Mouse (Mus musculus) heart, postnatal 10 days (tissue): Measurements from ENCODE around the gene Wdr46. TPM values are rescaled to one million over a fixed set of nuclear protein-coding genes. Genes with fewer than 3 reads are reported as not detected.
"Not testable (repeated sequence)": the region's sequence is repeated elsewhere in the genome, so short reads cannot be mapped to it uniquely, and the experiment has no call there.

ENCODE experiments used
- DNase-seq, 2 experiments: peaks; one replicate each; pipeline ENCODE4 v3.0.0; 2021
- intact Hi-C: fragments of 180-260 bp; cut with DNase I; formaldehyde crosslinking; loops from one replicate; pipeline ENCODE4 v1.15.1; 2025
- total RNA-seq, 2 experiments: library from RNA; stranded (reverse); gene quantifications; 2 replicates each; pipeline ENCODE4 v1.2.3; 2021

Wdr46 gene
- total RNA-seq, 2 experiments from 2014 or later = 12.4 to 12.6 TPM

DNA sequence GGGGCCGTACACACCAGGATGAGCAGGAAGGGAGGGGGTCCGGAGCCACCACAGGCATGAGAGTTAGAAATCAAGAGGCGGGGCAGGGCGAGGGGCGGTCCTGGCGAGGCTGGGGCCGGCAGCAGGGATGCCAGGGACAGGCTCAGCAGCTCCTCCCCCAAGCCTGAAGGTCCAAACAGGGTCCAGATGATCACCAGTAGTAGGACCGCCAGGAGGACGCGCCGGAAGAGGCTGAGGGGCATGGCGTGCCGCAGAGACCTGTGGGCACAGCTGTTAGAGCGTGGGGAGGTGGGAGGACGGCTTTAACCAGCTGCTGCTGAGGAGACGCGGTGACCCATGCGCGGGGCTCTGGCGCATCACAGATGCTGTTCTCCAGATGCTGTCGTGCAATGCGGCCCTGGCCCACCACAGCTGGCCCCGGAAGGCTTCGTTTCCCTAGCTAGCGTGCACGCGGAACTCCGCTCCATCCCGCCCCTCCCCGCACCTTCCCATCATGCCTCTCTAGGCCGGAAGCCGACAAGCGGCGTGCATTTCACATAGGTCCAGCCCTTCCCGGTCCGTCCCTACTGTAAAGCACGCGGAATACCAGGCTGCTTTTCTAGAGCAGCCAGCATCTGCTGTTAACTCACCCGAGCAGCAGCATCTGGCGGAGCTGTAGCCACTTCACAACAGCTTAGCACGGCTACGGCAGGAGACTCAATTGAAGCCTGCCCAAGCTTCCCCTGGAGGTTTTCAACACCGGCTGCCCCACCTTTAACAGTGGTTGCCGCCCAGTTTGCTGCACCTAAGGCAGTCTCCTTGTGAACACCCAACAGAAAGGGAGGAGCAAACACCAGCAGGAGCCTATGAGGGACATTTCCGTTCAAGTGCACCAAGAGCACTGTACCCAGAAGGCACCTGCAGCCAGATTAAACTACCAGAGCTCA is 10.8 kb downstream of the Wdr46 start, which contains the start of gene B3galt4:
Gene B3galt4 (minus strand): TSS at position 468 of the 926 bp plus-strand sequence.
- peak; percentile 77 to 84 for DNase-seq
- intact Hi-C loops = no loop called here

DNA sequence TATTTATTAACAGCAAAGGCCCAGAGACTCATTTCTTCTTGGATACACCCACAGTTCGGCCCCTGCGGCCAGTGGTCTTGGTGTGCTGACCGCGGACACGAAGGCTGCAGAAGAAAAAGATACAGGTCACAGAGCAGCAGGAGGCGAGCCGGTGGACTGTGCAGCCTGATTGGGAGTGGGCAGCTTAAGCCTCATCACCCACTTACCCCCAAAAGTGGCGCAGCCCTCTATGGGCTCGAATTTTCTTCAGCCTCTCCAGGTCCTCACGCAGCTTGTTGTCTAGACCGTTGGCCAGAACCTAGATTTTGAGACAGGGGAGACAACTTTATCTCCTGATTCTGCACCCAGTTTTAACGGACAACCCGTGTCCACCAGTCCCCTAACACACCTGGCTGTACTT is 11.6 kb downstream of the Wdr46 start:
- intact Hi-C loops, DNase-seq: not testable (repeated sequence)

DNA sequence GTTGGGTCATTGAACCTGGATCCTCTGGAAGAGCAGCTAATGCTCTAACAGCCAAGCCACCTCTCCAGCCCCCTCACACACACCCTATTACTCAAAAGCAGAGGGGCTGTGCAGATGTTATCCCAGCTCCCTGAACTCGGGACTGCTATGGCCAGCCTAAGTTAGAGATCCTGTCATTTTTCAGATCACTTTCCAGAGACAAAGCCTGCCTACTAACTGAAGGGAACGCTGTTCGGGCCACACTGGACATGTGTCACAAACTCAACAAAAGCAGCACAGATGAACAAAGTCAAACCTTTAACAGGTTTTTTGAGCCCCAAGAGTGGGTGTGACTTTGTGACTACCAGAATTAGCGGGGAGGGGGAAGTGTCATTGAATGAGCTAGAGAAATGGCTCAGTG is 12.4 kb downstream of the Wdr46 start:
- DNase-seq = no peak
- intact Hi-C loops = no loop called here

DNA sequence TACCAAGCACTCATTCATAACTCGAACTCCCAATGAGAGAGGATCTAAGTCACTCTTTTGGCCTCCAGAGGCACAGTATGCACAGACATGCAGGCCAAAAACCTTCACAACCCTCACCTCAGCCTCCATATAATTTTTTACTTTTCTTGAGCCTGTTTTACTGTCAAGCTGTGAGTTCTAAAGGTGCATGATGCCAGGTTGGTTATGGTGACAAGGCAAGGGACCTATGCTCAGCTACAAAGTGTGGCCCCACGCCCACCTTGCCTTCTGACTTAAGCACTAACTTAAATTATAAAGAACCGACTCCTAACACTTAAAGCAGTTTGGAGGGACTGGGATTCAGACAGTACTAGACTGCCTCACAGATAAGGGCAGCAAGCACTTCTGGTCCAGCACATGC is 12.8 kb downstream of the Wdr46 start:
- no peak for DNase-seq
- intact Hi-C loops = no loop called here

DNA sequence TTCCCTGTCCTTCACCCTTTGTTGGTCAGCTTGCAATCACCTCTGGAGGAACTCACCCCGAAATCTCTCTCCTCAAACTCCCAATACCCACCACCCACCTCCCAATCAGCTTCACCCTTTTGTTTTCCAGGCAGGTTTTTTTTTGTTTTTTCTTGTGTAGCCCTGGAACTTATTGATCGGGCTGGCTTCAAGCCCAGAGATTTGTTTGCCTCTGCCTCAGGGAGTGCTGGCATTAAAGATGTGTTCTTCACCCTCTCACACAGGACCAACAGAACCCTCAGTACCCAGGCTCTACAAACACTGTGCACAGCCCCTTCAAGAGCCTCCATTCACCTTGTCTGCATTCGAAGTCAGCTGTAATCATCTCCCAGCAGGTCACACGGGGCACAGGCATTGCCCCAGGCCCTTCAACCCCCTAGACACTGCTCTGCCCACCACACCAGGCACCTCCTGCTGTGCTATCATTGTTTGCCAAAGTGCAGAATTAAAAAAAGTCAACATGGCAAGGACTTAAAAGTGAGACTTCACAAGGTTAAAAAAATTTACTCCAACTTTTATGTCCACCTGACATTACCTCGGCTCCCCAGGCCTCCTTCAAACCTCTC is 13.6 kb downstream of the Wdr46 start:
- no peak for DNase-seq
- intact Hi-C loops = no loop called here

DNA sequence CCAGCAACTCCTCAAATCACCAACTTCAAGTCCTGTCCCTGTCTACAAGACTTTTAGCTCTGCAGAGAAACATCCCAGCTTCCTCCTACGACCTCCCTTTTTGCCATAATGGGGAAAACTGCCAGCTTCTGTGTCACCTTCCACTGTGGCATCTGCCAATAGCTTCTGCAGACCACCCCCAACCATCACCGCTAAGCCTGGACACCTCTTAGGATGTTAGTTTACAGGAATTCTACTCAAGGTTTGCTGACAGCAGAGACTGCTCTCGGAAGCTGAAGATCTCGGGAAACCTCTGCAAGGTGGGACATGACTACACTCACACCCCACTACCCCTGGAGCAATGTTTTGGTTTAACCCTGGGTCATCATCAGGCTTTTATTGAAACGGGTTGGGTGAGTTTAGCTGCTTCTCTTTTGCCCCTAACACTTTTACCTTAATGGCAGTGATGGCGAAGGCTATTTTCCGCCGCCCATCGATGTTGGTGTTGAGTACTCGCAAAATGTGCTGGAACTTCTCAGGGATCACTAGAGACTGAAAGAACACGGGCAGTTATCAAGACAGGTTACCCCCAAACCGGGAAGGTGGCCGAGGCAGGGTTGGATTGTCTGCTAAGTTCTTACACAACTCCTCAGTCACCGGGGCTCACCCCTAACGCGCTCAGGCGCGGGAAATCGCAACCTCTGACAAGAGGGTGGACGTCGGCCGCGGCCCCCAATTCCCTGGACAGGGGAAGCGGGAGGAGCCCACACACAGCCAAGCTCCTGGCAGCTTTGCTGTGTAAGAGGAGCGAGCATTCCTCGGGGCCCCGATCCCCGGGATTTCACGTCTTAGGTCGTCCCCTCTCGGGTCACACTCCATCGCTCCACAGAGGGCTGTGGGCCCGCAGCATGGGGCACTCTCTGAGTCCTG is 14.4 kb downstream of the Wdr46 start:
- DNase-seq = no peak
- intact Hi-C loops = no loop called here

DNA sequence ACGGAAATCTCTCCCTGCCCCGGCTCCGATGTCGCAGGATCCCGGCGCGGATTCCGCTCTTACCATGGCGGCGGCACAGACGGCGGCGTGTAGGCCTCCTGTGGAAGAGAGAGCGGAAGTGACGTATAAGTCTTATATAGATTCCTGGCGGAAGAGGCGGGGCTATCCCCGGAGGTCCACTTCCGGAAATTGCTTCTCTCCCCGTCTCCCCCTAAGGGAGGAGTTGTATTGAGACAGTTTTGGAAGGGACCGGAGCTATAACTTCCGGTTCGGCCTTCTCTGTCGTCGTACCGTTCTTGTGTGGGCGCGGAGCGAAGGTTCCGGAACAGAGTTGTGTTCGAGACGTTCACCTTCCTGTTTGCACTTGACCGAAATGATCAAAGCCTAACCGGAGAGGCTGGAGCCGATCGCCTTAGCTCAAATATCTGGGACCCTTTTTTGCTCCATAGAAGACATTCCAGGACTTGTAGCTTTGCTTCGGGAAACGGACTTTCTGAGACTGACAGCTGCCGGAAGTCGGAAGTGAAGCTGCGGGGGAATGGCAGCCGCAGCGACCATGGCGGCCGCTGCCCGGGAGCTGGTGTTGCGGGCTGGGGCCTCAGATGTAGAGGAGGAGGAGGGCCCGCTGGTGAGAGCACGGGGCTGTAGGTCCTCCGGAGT is 15.2 kb downstream of the Wdr46 start, which contains the start of the genes Vps52 and Rps18:
Gene Vps52 (plus strand): TSS at position 258 of the 660 bp plus-strand sequence.
Gene Rps18 (minus strand): TSS at position 447 of the 660 bp plus-strand sequence.
- DNase-seq = peak; percentile 98
- intact Hi-C loops = no loop called here

DNA sequence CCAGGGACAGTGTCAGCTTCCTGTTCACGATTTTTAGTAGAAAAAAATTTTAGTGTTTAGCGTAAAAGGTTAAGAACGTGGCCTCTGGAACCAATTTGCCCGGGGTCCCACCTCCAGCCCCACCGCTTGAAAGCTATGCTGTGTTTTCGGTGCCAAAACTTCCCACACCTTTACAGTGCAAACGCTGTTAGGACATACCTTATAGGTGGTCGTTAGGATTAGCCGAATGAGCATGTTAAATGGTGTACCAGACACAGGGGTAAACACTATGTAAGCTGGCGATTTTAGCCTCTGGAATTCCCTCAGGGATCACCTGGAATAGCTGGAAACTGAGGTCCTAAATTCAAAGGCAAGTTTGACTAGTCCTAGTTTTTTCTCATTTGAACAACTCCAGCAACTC is 15.9 kb downstream of the Wdr46 start:
- intact Hi-C loops = no loop called here
- DNase-seq = no peak

DNA sequence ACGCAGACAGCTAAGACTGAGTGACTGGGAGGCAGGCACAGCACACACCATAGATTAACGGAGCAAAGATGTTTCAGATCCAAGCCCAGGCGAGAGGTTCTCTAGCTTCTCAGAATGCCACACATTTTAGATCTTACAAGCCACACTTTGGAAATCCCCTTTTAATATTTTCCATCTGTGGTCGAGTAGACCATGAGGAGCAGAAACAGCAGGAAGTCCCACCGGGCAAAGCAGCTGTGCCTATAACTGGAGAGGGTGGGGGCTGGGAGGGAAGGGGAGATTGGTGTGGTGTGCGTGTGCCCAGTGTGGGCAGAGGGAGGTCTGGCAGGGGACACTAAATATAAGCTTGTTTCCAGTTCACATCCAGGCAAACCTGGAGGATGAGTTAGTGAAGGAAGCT is 17.0 kb downstream of the Wdr46 start:
- no peak for DNase-seq
- intact Hi-C loops = no loop called here

DNA sequence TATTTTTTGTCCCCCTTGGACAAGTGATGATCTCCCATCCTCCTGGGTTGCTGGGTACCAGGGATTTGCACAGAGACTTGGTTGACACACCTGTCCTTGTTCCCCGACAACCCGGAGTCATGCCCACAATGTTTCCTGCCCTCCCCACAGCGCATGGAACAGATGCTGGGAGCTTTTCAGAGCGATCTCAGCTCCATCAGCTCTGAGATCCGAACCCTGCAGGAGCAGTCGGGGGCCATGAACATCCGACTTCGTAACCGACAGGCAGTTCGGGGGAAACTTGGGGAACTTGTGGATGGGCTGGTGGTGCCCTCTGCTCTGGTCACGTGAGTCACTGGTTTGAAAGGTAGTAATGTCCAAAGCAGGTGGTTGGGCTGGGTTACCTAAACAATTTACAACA is 18.0 kb downstream of the Wdr46 start:
- intact Hi-C loops = no loop called here
- no peak for DNase-seq

DNA sequence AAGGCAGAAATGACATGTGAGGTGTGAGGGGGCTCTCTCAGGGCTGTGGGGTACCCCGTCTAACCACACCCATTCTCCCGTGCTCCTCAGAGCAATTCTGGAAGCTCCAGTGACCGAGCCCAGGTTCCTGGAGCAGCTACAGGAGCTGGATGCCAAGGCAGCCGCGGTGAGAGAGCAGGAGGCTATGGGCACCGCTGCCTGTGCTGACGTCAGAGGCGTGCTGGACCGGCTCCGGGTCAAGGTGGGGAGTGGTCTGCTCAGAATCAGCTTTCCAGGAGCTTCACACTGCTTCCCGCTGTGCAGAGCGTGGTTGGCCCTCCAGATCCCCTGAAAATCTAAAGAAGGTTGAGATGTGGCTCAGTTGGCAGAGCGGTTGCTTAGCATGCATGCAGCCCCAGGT is 18.7 kb downstream of the Wdr46 start:
- DNase-seq = no peak

DNA sequence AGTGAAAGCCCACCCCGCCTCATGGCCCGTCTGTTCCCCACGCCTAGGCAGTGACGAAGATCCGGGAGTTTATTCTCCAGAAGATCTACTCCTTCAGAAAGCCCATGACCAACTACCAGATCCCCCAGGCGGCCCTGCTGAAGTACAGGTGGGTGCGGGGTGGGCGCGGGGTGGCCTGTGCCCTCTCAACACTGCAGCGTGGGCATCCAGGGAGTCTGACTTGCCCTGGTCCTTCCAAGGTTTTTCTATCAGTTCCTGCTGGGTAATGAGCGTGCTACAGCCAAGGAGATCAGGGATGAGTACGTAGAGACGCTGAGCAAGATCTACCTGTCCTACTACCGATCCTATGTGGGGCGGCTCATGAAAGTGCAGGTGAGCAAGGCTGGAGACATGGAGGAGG is 19.5 kb downstream of the Wdr46 start:
- DNase-seq = no peak
- intact Hi-C loops = no loop called here

More for the DNA sequence above, 18.7 kb downstream of the Wdr46 start:
- intact Hi-C loops = no loop called here

DNA sequence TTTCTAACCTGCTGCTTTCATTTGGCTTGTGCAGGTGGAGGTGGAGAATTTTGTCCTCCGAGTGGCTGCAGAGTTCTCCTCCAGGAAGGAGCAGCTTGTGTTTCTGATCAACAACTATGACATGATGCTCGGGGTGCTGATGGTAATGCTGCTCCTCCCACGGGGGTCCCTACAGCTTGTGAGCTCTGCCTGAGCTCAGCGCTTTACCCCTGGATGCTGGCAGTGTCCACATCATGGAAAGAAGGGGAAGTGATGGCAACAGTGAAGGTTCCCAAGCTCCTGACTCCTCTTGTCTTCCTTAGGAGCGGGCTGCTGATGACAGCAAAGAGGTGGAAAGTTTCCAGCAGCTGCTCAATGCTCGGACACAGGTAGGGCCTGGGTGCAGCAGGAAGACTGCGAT is 22.4 kb downstream of the Wdr46 start:
- DNase-seq = no peak
- intact Hi-C loops = no loop called here

DNA sequence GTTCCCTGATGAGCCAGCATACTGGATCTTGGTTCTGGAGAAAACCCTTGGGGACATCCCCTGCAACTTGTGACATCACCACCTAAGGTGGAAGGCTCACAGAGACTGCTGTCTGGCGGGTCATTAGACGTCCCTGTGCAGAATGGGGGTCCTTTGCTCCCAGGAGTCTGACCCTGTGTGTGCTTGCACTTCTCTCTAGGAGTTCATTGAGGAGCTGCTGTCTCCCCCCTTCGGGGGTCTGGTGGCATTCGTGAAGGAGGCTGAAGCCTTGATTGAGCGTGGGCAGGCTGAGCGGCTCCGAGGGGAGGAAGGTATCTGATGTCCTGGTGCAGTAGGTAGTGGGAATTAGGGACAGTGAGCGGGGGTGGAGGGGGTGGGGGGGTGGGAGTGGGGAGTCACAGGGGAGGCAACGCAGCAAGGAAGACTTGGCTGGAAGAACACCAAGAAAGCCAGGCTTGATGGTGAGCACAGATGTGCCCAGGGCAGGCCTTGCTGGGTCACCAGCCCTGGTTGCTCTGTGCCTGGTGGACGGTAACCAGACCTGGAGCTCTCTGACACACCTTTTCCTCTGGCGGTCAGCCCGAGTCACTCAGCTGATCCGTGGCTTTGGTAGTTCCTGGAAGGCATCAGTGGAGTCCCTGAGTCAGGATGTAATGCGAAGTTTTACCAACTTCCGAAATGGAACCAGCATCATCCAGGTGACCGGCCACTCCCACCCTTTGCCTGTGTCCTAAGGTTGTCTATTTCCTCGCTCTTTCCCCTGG is 24.8 kb downstream of the Wdr46 start:
- intact Hi-C loops = loop anchor here (1.0 kb wide), 1 partner anchor 1326 kb away; no protein-coding TSS in a partner anchor
- no peak for DNase-seq

DNA sequence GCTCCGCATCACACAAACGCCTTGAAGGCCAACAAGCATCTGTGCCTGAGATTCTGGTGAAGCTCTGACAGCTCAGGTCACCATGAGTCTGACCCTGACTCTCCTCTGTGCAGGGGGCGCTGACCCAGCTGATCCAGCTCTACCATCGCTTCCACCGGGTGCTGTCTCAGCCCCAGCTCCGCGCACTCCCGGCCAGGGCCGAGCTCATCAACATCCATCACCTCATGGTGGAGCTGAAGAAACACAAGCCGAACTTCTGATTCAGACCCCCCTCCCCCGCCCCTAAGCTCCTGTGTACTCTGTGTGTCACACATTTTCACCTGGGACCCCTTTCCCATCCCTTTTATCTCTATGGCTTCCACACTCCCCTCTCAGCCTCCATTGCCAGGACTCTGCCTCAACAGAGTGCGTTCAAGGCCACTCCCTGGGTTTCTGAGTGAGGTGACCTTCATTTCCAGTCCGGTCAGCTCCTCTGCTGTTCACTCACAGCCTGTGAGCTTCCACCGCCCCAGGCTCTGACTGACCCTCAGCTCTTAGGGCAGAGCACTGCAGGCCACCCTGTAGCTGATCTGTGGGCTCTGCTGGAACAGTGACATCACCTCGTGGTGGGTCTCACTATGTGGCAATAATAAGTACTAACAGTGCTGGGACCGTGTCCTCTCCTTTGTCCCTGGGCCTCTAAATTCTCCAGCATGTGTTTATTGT is 25.5 kb downstream of the Wdr46 start:
- intact Hi-C loops = loop anchor here (1.0 kb wide), 1 partner anchor 1325 kb away; no protein-coding TSS in a partner anchor
- no peak for DNase-seq

DNA sequence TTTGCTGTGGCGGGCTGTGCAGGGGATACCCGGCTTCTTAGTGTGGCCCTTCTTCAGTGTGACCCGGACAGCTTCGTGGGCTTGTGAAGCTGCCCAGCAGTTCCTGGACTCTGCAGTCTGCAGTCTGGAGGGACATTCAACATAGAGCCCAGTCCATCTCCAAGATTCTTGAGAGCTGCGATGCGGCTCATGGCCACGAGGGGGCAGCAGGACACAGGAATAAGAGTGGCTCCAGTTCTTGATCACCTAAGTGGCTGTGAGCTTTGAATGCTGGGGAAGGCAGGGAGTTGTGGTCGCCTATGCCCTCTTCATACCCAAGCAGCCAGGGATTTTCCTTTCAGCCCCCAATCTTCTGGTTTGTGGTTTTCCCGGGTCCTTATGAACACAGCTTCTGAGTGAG is 28.0 kb downstream of the Wdr46 start:
- intact Hi-C loops = loop anchor here (2.0 kb wide), 1 partner anchor 14 kb away; no protein-coding TSS in a partner anchor
- DNase-seq = peak; percentile 80 to 86

DNA sequence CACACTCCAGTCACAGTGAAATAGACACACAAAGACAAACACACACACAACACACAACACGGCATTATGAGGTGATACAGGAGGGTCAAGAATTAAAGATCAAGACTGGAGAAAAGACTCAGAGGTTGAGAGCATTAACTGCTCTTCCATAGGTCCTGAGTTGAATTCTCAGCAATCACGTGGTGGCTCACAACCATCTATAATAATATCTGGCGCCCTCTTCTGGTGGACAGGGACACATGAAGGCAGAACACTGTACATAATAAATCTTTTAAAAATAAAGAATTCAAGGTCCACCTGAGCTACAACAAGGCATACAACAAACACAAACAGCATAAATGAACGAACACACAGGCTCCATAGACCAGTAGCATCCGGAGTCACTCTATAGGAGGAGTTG is 28.5 kb downstream of the Wdr46 start:
- DNase-seq = peak in 1 of 2 experiments; percentile 55
- intact Hi-C loops = loop anchor here (2.0 kb wide), 1 partner anchor 14 kb away; no protein-coding TSS in a partner anchor

DNA sequence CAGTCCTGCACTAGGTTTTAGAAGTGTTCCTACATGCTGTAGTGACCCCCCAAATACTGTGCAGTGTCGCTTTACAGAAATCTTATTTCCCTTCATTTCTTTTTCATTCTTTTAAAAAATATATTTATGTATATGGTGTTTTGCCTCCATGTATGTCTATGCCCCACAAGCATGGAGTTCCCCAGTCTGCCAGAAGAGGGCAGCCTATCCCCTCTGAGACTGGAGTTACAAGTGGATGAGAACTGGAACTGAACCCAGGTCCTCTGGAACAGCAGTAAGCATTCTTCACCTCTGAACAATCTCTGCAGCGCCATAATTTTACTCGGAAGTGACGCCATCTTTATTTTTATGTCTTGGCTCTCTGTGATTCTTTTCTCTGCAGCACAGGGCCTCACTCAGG is 28.9 kb downstream of the Wdr46 start:
- no peak for DNase-seq
- intact Hi-C loops = loop anchor here (2.0 kb wide), 1 partner anchor 13 kb away; no protein-coding TSS in a partner anchor

DNA sequence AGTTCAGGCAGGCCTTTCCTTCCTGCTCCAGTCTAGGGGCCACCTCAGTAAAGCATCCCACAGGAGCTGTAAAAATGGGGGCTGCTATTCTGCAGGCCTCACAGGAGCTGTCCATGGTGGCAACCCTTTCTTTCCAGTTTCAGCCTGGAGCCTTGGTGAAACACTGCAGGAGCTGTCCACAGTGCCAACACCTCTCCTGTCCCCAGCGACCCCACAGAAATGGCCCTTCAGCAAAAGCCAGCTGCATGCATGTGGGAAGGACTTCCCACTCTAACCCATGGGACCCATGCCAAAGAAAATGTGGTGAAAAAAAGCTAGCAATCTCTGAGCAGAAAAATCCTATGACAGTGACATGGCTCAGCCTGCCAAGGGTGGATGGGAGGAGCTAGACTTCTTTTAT is 32.2 kb downstream of the Wdr46 start:
- intact Hi-C loops = no loop called here
- peak; percentile 45 to 67 for DNase-seq
